9 mouse cellular contexts compared by ENCODE assay signal in genomic region chr7:109792759-109793158, GRCm38 (mm10). TPM values are rescaled to one million over a fixed set of nuclear protein-coding genes. Genes with fewer than 3 reads are reported as not detected.
A peak's percentile ranks its signal among the peaks of the same experiment; 100 is the strongest.
DNase-seq lines count a peak whose midpoint lies in the region; ATAC-seq and TF ChIP-seq lines count a peak whose summit lies in the region.
"Had no signal": no experiment of that assay in that cellular context is flagged by ENCODE, and none has a peak within 500 bp of the region (broad histone marks: within the 10 kb centered on the region; RNA-seq: fewer than 3 reads in every experiment).

No protein-coding gene starts in this region.

- WGBS in kidney, embryonic 16.5 days: 70% methylated on average over 2 of the region's 2 CpGs
- 71% methylated on average over 2 of the region's 2 CpGs for WGBS in lung, postnatal 0 days

- no peak overlapping the region for H3K27ac ChIP-seq in gastrocnemius, adult 2 months
- H3K27ac ChIP-seq in kidney, embryonic 16.5 days (ENCODE audit: low read length): no peak overlapping the region
- no peak overlapping the region for H3K27ac ChIP-seq in lung, postnatal 0 days (ENCODE audit: low read length)
- H3K27ac ChIP-seq: limb, embryonic 12.5 days had no signal

- no peaks in the 10 kb centered on the region for H3K9me3 ChIP-seq in kidney, embryonic 16.5 days (ENCODE audit: low read length)
- no peaks in the 10 kb centered on the region for H3K9me3 ChIP-seq in lung, postnatal 0 days (ENCODE audit: low read length)
- H3K9me3 ChIP-seq: limb, embryonic 12.5 days had no signal

- peak; percentile 72 for ATAC-seq in CD4-positive, CD25-positive, alpha-beta regulatory T cell, adult 4 months
- ATAC-seq in erythroblast, adult 5-6 weeks (replicated peaks; ENCODE audit: low FRiP score, poor library complexity, severe bottlenecking): peak; percentile 86
- 0 out of 2 replicates have a peak, but pooled peaks have one; percentile 57 for ATAC-seq in kidney, embryonic 16.5 days (ENCODE audit: low FRiP score, low TSS enrichment)
- ATAC-seq in lung, postnatal 0 days: peak; percentile 50

- H3K4me2 ChIP-seq in kidney, embryonic 16.5 days (replicated peaks; ENCODE audit: low read depth, low read length): no peak overlapping the region
- no peak overlapping the region for H3K4me2 ChIP-seq in lung, postnatal 0 days (replicated peaks; ENCODE audit: low read depth, low read length)
- H3K4me2 ChIP-seq: limb, embryonic 12.5 days had no signal

- no peaks in the 10 kb centered on the region for H3K27me3 ChIP-seq in kidney, embryonic 16.5 days (ENCODE audit: insufficient read depth, low read length)
- H3K27me3 ChIP-seq in lung, postnatal 0 days (replicated peaks; ENCODE audit: insufficient read depth, low read length): no peaks in the 10 kb centered on the region

- no peaks in the 10 kb centered on the region for H3K36me3 ChIP-seq in kidney, embryonic 16.5 days (ENCODE audit: insufficient read depth, low read length)
- H3K36me3 ChIP-seq in lung, postnatal 0 days (ENCODE audit: insufficient read depth, low read length): no peaks in the 10 kb centered on the region
- H3K36me3 ChIP-seq: limb, embryonic 12.5 days had no signal

- intact Hi-C loops in gastrocnemius, adult 2 months (cut with DNase I): loop anchor here (1.0 to 5.0 kb wide), 2 partner anchors 85 to 100 kb away; no protein-coding TSS in a partner anchor

- DNase-seq in gastrocnemius, adult 2 months: peak; percentile 52
- DNase-seq in gastrocnemius, adult 8-10 months (ENCODE audit: low spot score in 2 of 2): no peak
- DNase-seq in brain, adult 2 months (ENCODE audit: low read depth, low spot score): peak; percentile 89
- DNase-seq in lung, postnatal 0 days (ENCODE audit: low spot score): peak; percentile 75
- peak; percentile 35 to 36 for DNase-seq in spleen, postnatal 36 days (ENCODE audit: low spot score in 2 of 2)

- H3K9ac ChIP-seq in kidney, embryonic 16.5 days (replicated peaks; ENCODE audit: low read length): no peak overlapping the region
- no peak overlapping the region for H3K9ac ChIP-seq in lung, postnatal 0 days (replicated peaks; ENCODE audit: low read depth)
- H3K9ac ChIP-seq: limb, embryonic 12.5 days had no signal

- no peaks in the 10 kb centered on the region for H3K4me1 ChIP-seq in kidney, embryonic 16.5 days (ENCODE audit: insufficient read depth, low read length)
- no peaks in the 10 kb centered on the region for H3K4me1 ChIP-seq in lung, postnatal 0 days (ENCODE audit: insufficient read depth, low read depth, low read length)
- H3K4me1 ChIP-seq: limb, embryonic 12.5 days had no signal

- no peak for TF ChIP-seq EP300 in lung, postnatal 0 days (IDR thresholded peaks at IDR 0.05)

- TF ChIP-seq CTCF in gastrocnemius, adult 2 months (IDR thresholded peaks at IDR 0.05): peak; percentile 80
- peak; percentile 85 for TF ChIP-seq CTCF in lung, postnatal 0 days (IDR thresholded peaks at IDR 0.05)

- no peak overlapping the region for H3K4me3 ChIP-seq in gastrocnemius, adult 2 months
- no peak overlapping the region for H3K4me3 ChIP-seq in kidney, embryonic 16.5 days (ENCODE audit: low read length)
- no peak overlapping the region for H3K4me3 ChIP-seq in lung, postnatal 0 days (ENCODE audit: low read depth, low read length)
- H3K4me3 ChIP-seq: limb, embryonic 12.5 days had no signal

RNA-seq across cellular contexts. Expression of gene Nrip3, which starts 10.9 kb away (rescaled TPM):
- not detected for total RNA-seq in gastrocnemius, adult 2 months (2021)
- under 1 TPM in 1 of 4 experiments, not detected in 3; 0.05 TPM for total RNA-seq in gastrocnemius, adult 8-10 months (2022)
- under 1 TPM; 0.30 to 0.73 TPM for polyA plus RNA-seq in CD4-positive, CD25-positive, alpha-beta regulatory T cell, adult 4 months (2017; shearing (Covaris generic))
- total RNA-seq in erythroblast, adult 5-6 weeks (2015; ENCODE audit: low replicate concordance): 10.7 and 14.0 TPM in 2 replicates
- 9.9 and 19.9 TPM in 2 replicates for total RNA-seq in erythroblast, adult 5-6 weeks (2017; ENCODE audit: low replicate concordance)
- 0.65 and 0.92 TPM in 2 replicates for polyA plus RNA-seq in kidney, embryonic 16.5 days (2015; fragmentation: Nextera tagmentation; extraction: Ambion mirVana)
- 0.57 and 0.58 TPM in 2 replicates for polyA plus RNA-seq in lung, postnatal 0 days (2015; fragmentation: Nextera tagmentation; extraction: Ambion mirVana)

RNA-seq across cellular contexts. Expression of gene Tmem9b, which starts 40.1 kb away (rescaled TPM):
- 10 to 100 TPM; 28.1 to 30.4 TPM for total RNA-seq in gastrocnemius, adult 2 months (2021)
- 10 to 100 TPM; 28.9 to 32.9 (median 31.3) TPM for total RNA-seq in gastrocnemius, adult 8-10 months (2022)
- 100 to 1,000 TPM in 1 of 2 experiments, 10 to 100 TPM in 1; 83.6 to 102 TPM for polyA plus RNA-seq in CD4-positive, CD25-positive, alpha-beta regulatory T cell, adult 4 months (2017; shearing (Covaris generic))
- 30.7 and 31.8 TPM in 2 replicates for total RNA-seq in erythroblast, adult 5-6 weeks (2015; ENCODE audit: low replicate concordance)
- total RNA-seq in erythroblast, adult 5-6 weeks (2017; ENCODE audit: low replicate concordance): 13.0 and 18.7 TPM in 2 replicates
- polyA plus RNA-seq in kidney, embryonic 16.5 days (2015; fragmentation: Nextera tagmentation; extraction: Ambion mirVana): 60.2 and 64.1 TPM in 2 replicates
- 109 and 117 TPM in 2 replicates for polyA plus RNA-seq in lung, postnatal 0 days (2015; fragmentation: Nextera tagmentation; extraction: Ambion mirVana)

Comparison
In these comparisons a context has a peak if more than half of its experiments do, and no peak if none do; other contexts are left out.
1. DNase-seq: peak in gastrocnemius, adult 2 months (single experiment), brain, adult 2 months (single experiment), lung, postnatal 0 days (single experiment) and spleen, postnatal 36 days (2 of 2); none in gastrocnemius, adult 8-10 months (0 of 2).
2. RNA of gene Nrip3, which starts 10.9 kb away (total RNA-seq): 9.9 to 19.9 TPM in erythroblast, adult 5-6 weeks; 0.05 TPM in gastrocnemius, adult 8-10 months and not detected in gastrocnemius, adult 2 months; every median in the first group is over 10 times any median in the second.
3. Peak in every context shown above with its lines, with median percentiles within 50 percentile points of each other: ATAC-seq.